Mouse (Mus musculus) layer of hippocampus, postnatal 14 days (tissue): ENCODE measurements around the gene Gad2. TPM values are rescaled to one million over a fixed set of nuclear protein-coding genes. Genes with fewer than 3 reads are reported as not detected.
"Not testable (repeated sequence)": the region's sequence is repeated elsewhere in the genome, so short reads cannot be mapped to it uniquely, and the experiment has no call there.

ENCODE experiments used
- DNase-seq, 2 experiments: peaks; one replicate each; pipeline ENCODE4 v3.0.0; 2021 to 2022; ENCODE audit warnings: low spot score in 2 of 2, mixed read lengths in 1 of 2
- long read RNA-seq, 2 experiments: library from polyadenylated mRNA; stranded (forward); transcript quantifications; one replicate each; pipeline ENCODE4 v2.0.0; 2021
- total RNA-seq, 2 experiments: library from RNA; stranded (reverse); gene quantifications; 2 replicates each; pipeline ENCODE4 v1.2.3; 2021

Gene Gad2
- total RNA-seq = 10 to 100 TPM; 79.7 to 92.5 TPM
- long read RNA-seq, experiment 1, full-length matches to known transcripts = 19 of 34 reads
- long read RNA-seq, experiment 1, partial matches to known transcripts = 1 of 34 reads
- long read RNA-seq, experiment 1, other reads (novel, unspliced or antisense) = 14 of 34 reads
- long read RNA-seq, experiment 2, full-length matches to known transcripts = 6 of 22 reads
- long read RNA-seq, experiment 2, partial matches to known transcripts = 8 of 22 reads
- long read RNA-seq, experiment 2, other reads (novel, unspliced or antisense) = 8 of 22 reads

DNA sequence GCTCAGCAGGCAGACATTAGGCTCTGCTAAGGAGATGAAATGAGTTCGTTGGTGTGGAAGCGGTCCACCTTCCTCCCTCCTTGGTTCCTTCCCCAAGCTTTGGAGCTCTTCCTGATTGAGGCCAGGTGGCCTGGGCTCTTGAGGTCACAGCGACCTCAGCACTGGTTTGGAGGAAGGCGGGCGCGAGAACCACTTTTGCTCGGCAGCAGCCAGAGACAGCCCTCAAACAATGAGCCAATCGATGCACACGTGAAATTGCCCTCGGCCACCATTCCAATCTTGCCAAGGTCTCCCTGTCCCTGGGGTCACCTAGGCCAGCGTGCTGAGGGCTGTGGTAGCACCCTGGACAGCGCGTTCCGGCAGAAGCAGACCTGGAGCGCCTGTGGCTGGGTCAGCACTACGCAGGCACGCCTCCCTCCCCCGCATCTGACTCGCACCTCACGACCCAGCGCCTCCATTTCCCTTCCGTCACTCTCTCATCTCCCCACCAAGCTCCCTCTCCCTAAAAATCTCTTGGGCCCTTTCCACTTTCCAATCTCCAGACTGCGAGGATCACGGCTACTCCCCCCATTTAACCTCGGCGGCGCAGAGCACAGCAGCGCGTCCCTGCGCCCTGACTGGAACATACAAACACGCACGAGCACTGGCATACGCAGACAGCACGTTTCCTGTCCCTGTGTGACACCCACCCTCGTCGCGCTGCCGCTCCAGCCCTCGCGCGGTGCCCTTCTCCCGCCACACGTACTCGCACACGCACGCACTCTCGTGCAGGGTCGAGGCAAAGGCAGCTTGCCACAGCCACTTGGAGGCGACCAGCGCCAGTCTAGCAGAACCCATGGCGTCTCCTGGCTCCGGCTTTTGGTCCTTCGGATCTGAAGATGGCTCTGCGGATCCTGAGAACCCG is at the start of gene Gad2:
Gene Gad2, plus strand, starts transcription at position 378 of the 904 bp plus-strand sequence.
- DNase-seq = no peak

DNA sequence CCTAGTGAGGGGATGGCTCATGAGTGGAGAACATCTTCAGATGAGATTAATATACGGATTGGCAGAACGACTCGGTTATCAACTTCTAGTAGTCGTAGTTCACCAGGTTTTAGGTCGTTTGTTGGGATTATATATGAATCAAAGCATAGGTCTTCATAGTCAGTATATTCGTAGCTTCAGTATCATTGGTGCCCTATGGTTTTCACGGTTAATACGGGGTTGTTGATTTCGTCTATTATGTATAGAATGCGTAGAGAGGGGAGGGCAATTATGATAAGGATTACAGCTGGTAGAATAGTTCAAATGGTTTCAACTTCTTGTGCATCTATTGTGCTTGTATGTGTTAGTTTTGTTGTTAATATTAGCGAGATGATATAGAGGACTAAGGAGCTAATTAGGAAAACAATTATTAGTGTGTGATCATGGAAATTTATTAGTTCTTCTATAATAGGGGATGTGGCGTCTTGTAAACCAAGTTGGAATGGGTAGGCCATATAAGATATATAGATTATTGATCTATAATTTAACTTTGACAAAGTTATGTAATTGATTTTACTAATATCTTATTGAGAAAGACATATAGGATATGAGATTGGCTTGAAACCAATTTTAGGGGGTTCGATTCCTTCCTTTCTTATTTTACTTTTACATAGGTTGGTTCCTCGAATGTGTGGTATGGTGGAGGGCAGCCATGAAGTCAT is 34.4 kb upstream of the Gad2 start:
- not testable (repeated sequence) for DNase-seq

GRCm38 (mm10) chr2:22588170-22588541 is 33.8 kb upstream of the Gad2 start:
- not testable (repeated sequence) for DNase-seq

- not testable (repeated sequence) for DNase-seq
Observed at GRCm38 (mm10) chr2:22588673-22589381, 33.2 kb upstream of the Gad2 start.

DNA sequence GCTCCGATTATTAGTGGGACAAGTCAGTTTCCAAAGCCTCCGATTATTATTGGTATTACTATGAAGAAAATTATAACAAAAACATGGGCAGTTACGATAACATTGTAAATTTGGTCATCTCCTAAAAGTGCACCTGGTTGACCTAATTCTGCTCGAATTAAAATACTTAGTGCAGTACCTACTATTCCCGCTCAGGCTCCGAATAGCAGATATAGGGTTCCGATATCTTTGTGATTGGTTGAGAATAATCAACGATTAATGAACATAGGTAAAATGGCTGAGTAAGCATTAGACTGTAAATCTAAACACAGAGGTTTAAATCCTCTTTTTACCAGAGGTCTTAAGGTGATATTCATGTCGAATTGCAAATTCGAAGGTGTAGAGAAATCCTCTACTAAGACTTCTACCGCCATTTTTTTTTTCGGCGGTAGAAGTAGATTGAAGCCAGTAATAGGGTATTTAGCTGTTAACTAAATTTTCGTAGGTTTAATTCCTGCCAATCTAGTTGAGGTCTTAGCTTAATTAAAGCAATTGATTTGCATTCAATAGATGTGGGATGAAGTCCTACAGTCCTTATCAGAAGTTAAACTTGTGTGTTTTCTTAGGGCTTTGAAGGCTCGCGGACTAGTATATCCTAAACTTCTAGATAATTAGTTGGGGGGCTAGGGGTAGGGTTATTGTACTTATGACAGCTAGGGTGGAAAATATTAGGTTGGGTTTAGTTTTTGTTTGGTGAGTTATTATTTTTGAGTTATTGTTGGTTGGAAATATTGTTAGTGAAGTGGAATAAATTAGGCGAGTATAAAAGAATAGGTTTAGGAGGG is 32.4 kb upstream of the Gad2 start:
- not testable (repeated sequence) for DNase-seq

DNA sequence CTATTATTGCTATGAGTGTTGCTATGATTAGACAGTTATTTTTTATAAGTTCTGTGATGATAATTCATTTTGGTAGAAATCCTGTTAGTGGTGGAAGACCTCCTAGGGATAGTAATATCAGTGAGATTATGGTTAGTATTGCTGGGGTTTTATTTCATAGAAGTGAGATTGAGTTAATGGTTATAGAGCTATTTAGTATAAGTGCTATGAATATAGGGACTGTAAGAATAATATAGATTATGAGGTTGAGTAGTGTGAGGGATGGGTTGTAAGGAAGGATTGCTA is 31.9 kb upstream of the Gad2 start:
- no peak for DNase-seq

DNA sequence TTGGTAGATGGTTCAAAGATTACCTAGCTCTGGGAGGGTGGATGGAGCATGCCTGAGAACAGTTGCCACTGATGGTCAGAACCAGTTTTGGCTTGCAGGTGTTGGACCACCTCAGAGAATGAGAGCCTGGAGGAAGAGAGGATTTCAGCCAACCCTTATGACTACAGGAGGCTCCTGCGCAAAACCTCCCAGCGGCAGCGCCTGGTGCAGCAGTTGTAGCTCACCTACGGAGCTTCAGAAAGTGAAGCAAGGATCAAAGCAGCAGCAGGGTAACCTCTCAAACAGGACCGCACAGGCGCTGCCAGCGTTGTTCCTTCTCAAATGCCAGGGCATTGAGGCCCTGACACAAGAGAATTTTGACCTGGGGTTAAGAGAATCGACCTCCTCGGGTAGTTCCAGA is 4.1 kb upstream of the Gad2 start:
- no peak for DNase-seq

DNA sequence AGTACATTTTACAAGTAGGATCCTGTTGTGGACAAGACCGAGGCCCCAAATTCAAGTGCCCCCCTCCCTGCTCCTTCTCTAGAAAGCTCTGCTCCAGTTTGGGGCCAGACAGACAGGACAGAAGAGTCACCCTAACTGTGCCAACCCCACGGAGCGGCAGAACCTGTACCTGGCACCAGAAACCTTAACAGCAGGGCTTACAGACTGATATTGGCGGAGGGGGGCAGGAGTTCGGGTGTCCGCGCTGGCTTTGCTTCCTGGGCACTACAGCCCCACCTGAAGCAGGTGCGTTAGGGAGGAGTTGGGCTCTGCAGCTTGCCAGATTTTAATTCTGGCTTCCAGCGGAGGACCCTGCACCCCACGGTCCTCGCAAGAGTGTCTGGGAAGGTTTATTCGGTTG is 2.6 kb upstream of the Gad2 start:
- DNase-seq = no peak

DNA sequence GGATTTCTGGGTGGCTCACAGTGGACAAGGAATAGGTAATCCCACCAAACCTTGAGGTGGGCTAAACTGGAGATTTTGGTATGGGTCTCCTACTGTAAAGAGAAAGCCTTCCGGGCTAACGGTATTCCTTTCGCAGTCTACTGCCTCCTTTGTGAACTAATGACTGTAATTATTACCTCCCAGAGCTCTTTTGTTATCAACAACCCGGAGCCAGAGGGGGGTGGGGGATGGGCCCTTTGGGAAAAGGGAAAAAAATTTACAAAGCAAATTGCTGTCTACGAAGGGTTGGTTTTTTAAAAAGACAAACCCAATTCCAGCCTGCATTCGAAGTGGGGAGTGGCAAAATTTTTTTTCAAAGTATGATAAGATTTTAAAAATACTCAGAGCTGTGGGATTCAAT is 2.0 kb upstream of the Gad2 start:
- peak in 1 of 2 experiments; percentile 4 for DNase-seq

DNA sequence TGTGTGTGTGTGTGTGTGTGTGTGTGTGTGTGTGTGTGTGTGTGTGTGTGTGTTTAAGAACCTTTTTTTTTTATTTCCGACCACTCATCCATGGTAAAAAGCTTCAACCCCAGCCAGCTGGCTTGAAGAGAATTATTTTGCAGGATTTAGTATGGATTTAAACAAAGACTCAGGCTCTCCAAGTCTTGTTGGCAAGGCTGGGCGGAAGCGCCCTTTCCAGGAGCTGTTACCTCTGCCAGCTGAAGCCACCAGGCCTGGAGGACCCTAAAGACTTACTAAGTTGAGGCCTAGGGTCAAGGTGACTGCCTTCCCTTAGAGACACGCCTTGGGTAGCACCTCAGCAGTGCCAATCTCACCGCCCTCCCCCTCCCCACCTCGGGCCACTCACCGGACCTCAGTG is 1.5 kb upstream of the Gad2 start:
- DNase-seq = no peak

DNA sequence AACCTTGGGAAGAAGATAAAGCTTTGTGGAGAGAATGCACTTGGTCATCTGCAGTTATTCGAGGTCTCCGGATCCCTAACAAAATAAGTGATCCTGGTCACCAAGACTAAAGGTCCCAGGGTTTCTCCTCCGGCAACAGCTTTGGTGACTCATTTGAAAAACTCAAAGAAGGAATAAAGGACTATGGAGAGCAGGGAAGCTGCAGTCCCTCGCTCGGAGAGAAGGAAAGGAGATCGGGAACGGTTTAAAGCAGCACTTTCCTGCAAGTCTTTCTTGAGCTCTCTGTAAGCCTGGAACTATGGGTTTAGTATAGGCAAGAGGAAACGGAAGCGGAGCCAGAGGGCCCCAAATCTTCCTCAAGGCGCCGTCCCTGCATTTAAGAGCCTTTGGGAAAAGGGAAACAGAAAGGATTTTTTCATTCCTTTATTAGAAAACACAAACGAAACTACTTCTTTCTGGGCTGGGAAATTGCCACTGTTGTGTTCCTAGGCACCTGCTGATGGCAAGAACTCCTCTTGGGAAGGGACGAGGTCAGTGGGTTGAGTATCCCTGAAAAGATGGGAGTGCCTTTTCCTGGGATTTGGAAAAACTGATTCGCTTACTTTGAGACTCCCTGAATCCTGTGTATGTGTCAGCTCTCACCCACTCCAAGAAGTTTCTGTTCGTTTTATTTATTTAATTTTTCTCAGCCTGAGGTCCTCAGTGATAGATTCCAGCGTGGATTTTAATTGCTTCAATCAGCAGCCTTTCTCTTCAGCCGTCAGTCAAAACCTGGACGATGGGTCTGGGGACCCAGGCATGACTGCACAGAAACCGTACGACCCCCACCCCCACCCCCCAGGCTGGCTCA is 802 bp upstream of the Gad2 start:
- peak in 1 of 2 experiments; percentile 8 for DNase-seq

GRCm38 (mm10) chr2:22623111-22624070 is 1.4 kb downstream of the Gad2 start:
- no peak for DNase-seq

- DNase-seq = no peak
Observed at GRCm38 (mm10) chr2:22624188-22624975, 2.4 kb downstream of the Gad2 start.

DNA sequence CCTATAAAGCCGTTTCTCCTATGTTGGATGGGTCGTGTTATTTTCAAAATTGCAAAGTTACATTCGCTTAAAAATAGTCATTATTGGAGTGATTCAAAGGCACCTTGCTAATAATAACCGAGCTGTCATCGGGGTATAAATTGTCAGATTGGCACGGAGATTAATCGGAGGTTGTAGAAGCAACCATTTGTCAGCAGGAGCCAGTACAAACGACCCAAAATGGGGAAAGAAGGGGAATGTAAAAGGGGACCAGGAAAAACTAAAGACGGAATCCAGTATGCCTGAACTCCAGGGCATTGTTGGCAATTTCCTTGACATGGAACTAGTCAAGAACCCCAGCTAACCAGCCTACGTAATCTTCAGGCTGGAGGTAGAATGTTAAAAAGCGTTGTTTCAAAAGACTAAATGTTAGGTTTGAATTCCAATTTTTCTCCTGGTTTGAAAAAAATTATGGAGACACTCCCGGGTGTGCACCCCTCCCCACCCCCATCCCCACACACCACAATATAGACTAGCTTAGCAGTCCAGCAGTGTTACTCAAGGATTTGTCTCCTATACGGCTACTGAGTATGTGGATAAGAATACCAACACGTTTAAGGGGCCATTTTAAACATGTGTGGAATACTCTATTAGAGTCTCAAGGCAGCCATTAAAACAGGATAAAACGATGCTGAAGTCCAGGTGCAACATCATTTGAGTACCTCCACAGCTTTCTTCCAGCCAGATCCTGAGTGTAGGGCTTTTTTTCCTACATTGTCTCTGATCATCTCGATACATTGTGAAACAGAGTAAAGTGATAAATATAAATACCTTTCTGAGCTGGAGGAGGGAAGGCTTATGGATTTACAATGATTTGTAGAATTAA is 3.3 kb downstream of the Gad2 start:
- DNase-seq = no peak

- DNase-seq = no peak
Observed at GRCm38 (mm10) chr2:22627147-22627666, 5.2 kb downstream of the Gad2 start.

GRCm38 (mm10) chr2:22627819-22628432 is 5.9 kb downstream of the Gad2 start:
- DNase-seq = no peak
